Mouse (Mus musculus): ENCODE data around the gene Ranbp9. TPM values are rescaled to one million over a fixed set of nuclear protein-coding genes. Genes with fewer than 3 reads are reported as not detected.

The Ranbp9 gene
- polyA plus RNA-seq, 1 experiment from 2014 or later = 4.5 TPM

- H3K27ac ChIP-seq = no peak overlapping the region
- no peak for ATAC-seq
- H3K4me3 ChIP-seq = no peak overlapping the region
- no peaks in the 10 kb centered on the region for H3K36me3 ChIP-seq
- H3K4me1 ChIP-seq = peaks cover 15% of the 10 kb centered on the region
- H3K4me2 ChIP-seq = no peak overlapping the region
- H3K9ac ChIP-seq = no peak overlapping the region
- 86% methylated on average over 3 of the region's 3 CpGs for WGBS (ENCODE audit: insufficient replicate concordance)
- no peaks in the 10 kb centered on the region for H3K9me3 ChIP-seq (replicated peaks)
- no peaks in the 10 kb centered on the region for H3K27me3 ChIP-seq (replicated peaks)
Measured at GRCm38 (mm10) chr13:43444717-43445116, 36.4 kb downstream of the Ranbp9 start.

GRCm38 (mm10) chr13:43443706-43444105 is 37.4 kb downstream of the Ranbp9 start:
- Histone ChIP-seq H3K4me1 (peaks cover 15% of the 10 kb centered on the region), H3K36me3 (no peaks in the 10 kb centered on the region), H3K9ac (no peak overlapping the region), H3K4me2 (no peak overlapping the region), H3K27me3 (replicated peaks) (no peaks in the 10 kb centered on the region), H3K4me3 (no peak overlapping the region), H3K27ac (no peak overlapping the region), H3K9me3 (replicated peaks) (no peaks in the 10 kb centered on the region)
- ATAC-seq = no peak
- 82% methylated on average over 4 of the region's 4 CpGs for WGBS (ENCODE audit: insufficient replicate concordance)

GRCm38 (mm10) chr13:43442551-43442950 is 38.5 kb downstream of the Ranbp9 start:
- Histone ChIP-seq H3K27ac (no peak overlapping the region), H3K36me3 (no peaks in the 10 kb centered on the region; the same call in 1 of the 2 replicates), H3K4me2 (no peak overlapping the region), H3K9ac (no peak overlapping the region), H3K9me3 (replicated peaks) (no peaks in the 10 kb centered on the region), H3K27me3 (replicated peaks) (no peaks in the 10 kb centered on the region), H3K4me1 (peaks cover 15% of the 10 kb centered on the region), H3K4me3 (no peak overlapping the region)
- WGBS (ENCODE audit: insufficient replicate concordance) = 61% methylated on average over 1 of the region's 1 CpGs
- no peak for ATAC-seq

GRCm38 (mm10) chr13:43440376-43440775 is 40.7 kb downstream of the Ranbp9 start:
- Histone ChIP-seq H3K9ac (no peak overlapping the region), H3K4me3 (no peak overlapping the region), H3K4me1 (peaks cover 7% of the 10 kb centered on the region; the same call in 1 of the 2 replicates), H3K27ac (no peak overlapping the region), H3K27me3 (replicated peaks) (no peaks in the 10 kb centered on the region), H3K4me2 (no peak overlapping the region), H3K9me3 (replicated peaks) (no peaks in the 10 kb centered on the region), H3K36me3 (no peaks in the 10 kb centered on the region; the same call in 1 of the 2 replicates)
- 95% methylated on average over 1 of the region's 1 CpGs for WGBS (ENCODE audit: insufficient replicate concordance)
- no peak for ATAC-seq

GRCm38 (mm10) chr13:43433395-43433794 is 47.7 kb downstream of the Ranbp9 start:
- Histone ChIP-seq H3K27me3 (replicated peaks) (no peaks in the 10 kb centered on the region), H3K4me1 (no peaks in the 10 kb centered on the region), H3K36me3 (peaks cover 17% of the 10 kb centered on the region), H3K9me3 (replicated peaks) (no peaks in the 10 kb centered on the region), H3K9ac (no peak overlapping the region), H3K4me3 (no peak overlapping the region), H3K4me2 (no peak overlapping the region), H3K27ac (no peak overlapping the region)
- 80% methylated on average over 2 of the region's 2 CpGs for WGBS (ENCODE audit: insufficient replicate concordance)
- no peak for ATAC-seq

GRCm38 (mm10) chr13:43428436-43428835 is 52.6 kb downstream of the Ranbp9 start:
- H3K36me3 ChIP-seq = peaks cover 26% of the 10 kb centered on the region
- H3K27me3 ChIP-seq (replicated peaks) = no peaks in the 10 kb centered on the region
- no peak overlapping the region for H3K4me2 ChIP-seq
- no peaks in the 10 kb centered on the region for H3K9me3 ChIP-seq (replicated peaks)
- H3K4me1 ChIP-seq = no peaks in the 10 kb centered on the region
- WGBS (ENCODE audit: insufficient replicate concordance) = 92% methylated on average over 4 of the region's 4 CpGs
- H3K4me3 ChIP-seq = no peak overlapping the region
- no peak overlapping the region for H3K27ac ChIP-seq
- H3K9ac ChIP-seq = no peak overlapping the region
- no peak for ATAC-seq

- Histone ChIP-seq H3K9me3 (replicated peaks) (no peaks in the 10 kb centered on the region), H3K27me3 (replicated peaks) (no peaks in the 10 kb centered on the region), H3K4me2 (no peak overlapping the region), H3K36me3 (peaks cover 83% of the 10 kb centered on the region), H3K27ac (no peak overlapping the region), H3K4me3 (no peak overlapping the region), H3K4me1 (no peaks in the 10 kb centered on the region), H3K9ac (no peak overlapping the region)
- ATAC-seq = no peak
- WGBS (ENCODE audit: insufficient replicate concordance) = 66% methylated on average over 1 of the region's 1 CpGs
Measured at GRCm38 (mm10) chr13:43415249-43415648, 65.8 kb downstream of the Ranbp9 start.

- no peaks in the 10 kb centered on the region for H3K4me1 ChIP-seq
- no peak overlapping the region for H3K4me2 ChIP-seq
- H3K9ac ChIP-seq = no peak overlapping the region
- no peak for ATAC-seq
- H3K27me3 ChIP-seq (replicated peaks) = no peaks in the 10 kb centered on the region
- no peaks in the 10 kb centered on the region for H3K9me3 ChIP-seq (replicated peaks)
- H3K4me3 ChIP-seq = no peak overlapping the region
- H3K27ac ChIP-seq = no peak overlapping the region
- H3K36me3 ChIP-seq = peaks cover 80% of the 10 kb centered on the region
- 82% methylated on average over 2 of the region's 2 CpGs for WGBS (ENCODE audit: insufficient replicate concordance)
Measured at GRCm38 (mm10) chr13:43413611-43414010, 67.5 kb downstream of the Ranbp9 start.

GRCm38 (mm10) chr13:43412311-43412710 is 68.8 kb downstream of the Ranbp9 start:
- Histone ChIP-seq H3K36me3 (peaks cover 80% of the 10 kb centered on the region), H3K4me1 (no peaks in the 10 kb centered on the region), H3K4me3 (no peak overlapping the region), H3K27me3 (replicated peaks) (no peaks in the 10 kb centered on the region), H3K9me3 (replicated peaks) (no peaks in the 10 kb centered on the region), H3K4me2 (no peak overlapping the region), H3K27ac (no peak overlapping the region), H3K9ac (no peak overlapping the region)
- WGBS (ENCODE audit: insufficient replicate concordance) = 76% methylated on average over 7 of the region's 7 CpGs
- ATAC-seq = no peak

- WGBS (ENCODE audit: insufficient replicate concordance) = 65% methylated on average over 5 of the region's 5 CpGs
- ATAC-seq = no peak
Measured at GRCm38 (mm10) chr13:43399576-43399975, 81.5 kb downstream of the Ranbp9 start.

GRCm38 (mm10) chr13:43398297-43399080 is 82.6 kb downstream of the Ranbp9 start, which contains the start of gene Nol7:
Nol7 (plus strand) TSS chr13:43398390.
- WGBS (ENCODE audit: insufficient replicate concordance) = 1% methylated on average over 72 of the region's 72 CpGs
- Histone ChIP-seq H3K4me1 (peaks cover 16% of the 10 kb centered on the region), H3K4me3 (peak within 1 kb of the TSS; percentile 94), H3K9me3 (replicated peaks) (no peaks in the 10 kb centered on the region), H3K9ac (peak within 1 kb of the TSS; percentile 88), H3K27ac (peak within 1 kb of the TSS; percentile 91), H3K4me2 (peak within 1 kb of the TSS; percentile 82), H3K27me3 (replicated peaks) (no peaks in the 10 kb centered on the region), H3K36me3 (peaks cover 60% of the 10 kb centered on the region)
- ATAC-seq = peak; percentile 94

More at GRCm38 (mm10) chr13:43399576-43399975, 81.5 kb downstream of the Ranbp9 start:
- Histone ChIP-seq H3K4me3 (peak overlapping the region; percentile 94), H3K9ac (peak overlapping the region; percentile 88), H3K36me3 (peaks cover 60% of the 10 kb centered on the region), H3K4me1 (peaks cover 16% of the 10 kb centered on the region), H3K27ac (no peak overlapping the region), H3K4me2 (peak overlapping the region; percentile 82), H3K9me3 (replicated peaks) (no peaks in the 10 kb centered on the region), H3K27me3 (replicated peaks) (no peaks in the 10 kb centered on the region)

GRCm38 (mm10) chr13:43397700-43398296 is 83.3 kb downstream of the Ranbp9 start:
- Histone ChIP-seq H3K4me3 (peak overlapping the region; percentile 94), H3K9me3 (replicated peaks) (no peaks in the 10 kb centered on the region), H3K27me3 (replicated peaks) (no peaks in the 10 kb centered on the region), H3K9ac (no peak overlapping the region), H3K36me3 (peaks cover 53% of the 10 kb centered on the region), H3K4me1 (peaks cover 16% of the 10 kb centered on the region), H3K27ac (0 out of 2 replicates have a peak overlapping the region, but pooled peaks have one; percentile 91), H3K4me2 (peak overlapping the region; percentile 82)
- 61% methylated on average over 11 of the region's 17 CpGs for WGBS (ENCODE audit: insufficient replicate concordance)
- ATAC-seq = 0 out of 2 replicates have a peak, but pooled peaks have one; percentile 1
